Mouse (Mus musculus) layer of hippocampus, adult 2 months (tissue): ENCODE results near the gene Ankle1. TPM values are rescaled to one million over a fixed set of nuclear protein-coding genes. Genes with fewer than 3 reads are reported as not detected.

Experiments
- DNase-seq, 2 experiments: peaks; one replicate each; pipeline ENCODE4 v3.0.0; 2022; ENCODE audit warnings: low spot score in 2 of 2
- H3K27ac ChIP-seq: fragments of 200-600 bp; 2 replicates; pipeline ENCODE4 v1.8.1; 2022
- H3K4me3 ChIP-seq: fragments of 200-600 bp; 2 replicates; pipeline ENCODE4 v1.8.1; 2022; ENCODE audit warnings: mild to moderate bottlenecking
- CTCF ChIP-seq: fragments of 200-600 bp; conservative IDR thresholded peaks from 2 replicates; pipeline ENCODE4 v1.8.1; 2022; ENCODE audit warnings: antibody characterized with exemption, mild to moderate bottlenecking, moderate library complexity
- total RNA-seq, 2 experiments: library from RNA; stranded (reverse); gene quantifications; 2 replicates each; pipeline ENCODE4 v1.2.3; 2021

Gene Ankle1
- total RNA-seq, 2 experiments from 2014 or later, result 0.67 to 0.88 TPM

DNA sequence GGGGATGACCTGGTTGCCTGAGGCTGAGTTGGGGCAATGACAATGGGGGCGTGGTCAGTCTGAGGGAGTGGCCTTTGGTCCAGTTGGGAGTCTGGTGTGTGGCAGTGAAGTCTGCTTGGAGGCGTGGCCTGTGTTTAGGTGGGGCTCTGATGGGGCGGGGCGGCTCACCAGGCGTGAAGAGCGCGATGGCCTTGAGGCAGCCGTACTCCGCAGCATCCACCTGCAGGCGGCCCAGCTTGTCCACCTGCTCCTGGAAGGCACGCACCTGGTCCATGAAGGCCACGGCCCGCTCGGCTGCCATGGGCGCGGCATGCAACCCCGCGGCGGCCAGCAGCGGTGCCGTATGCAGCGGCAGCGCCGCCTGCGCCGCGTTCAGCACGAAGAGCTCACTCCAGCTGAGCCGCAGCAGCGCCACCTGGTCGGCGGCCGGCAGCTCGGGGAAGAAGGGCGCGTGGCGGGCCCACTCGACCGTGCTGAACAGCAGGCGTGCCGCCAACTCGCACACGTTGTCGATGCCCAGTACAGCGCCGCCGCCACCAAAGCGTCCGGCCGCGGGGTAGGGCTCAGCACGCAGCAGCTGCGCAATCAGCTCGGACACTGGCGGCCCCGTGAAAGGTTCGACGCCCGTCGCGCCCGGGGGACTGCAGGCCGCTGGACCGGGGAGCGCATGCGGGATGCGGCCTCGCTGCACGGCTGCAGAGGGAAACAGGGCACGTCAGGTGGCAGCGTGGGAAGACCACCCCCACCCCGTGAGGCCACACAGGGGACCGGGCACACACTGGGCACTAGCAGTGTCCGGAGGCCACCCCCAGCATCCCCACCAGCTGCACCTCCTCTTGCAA lies 30.0 kb upstream of the Ankle1 start:
- peak in 1 of 2 experiments; percentile 50 for DNase-seq
- Histone ChIP-seq H3K27ac (peak overlapping the region; percentile 77), H3K4me3 (peak overlapping the region; percentile 42)
- peak; percentile 28 for TF ChIP-seq CTCF

DNA sequence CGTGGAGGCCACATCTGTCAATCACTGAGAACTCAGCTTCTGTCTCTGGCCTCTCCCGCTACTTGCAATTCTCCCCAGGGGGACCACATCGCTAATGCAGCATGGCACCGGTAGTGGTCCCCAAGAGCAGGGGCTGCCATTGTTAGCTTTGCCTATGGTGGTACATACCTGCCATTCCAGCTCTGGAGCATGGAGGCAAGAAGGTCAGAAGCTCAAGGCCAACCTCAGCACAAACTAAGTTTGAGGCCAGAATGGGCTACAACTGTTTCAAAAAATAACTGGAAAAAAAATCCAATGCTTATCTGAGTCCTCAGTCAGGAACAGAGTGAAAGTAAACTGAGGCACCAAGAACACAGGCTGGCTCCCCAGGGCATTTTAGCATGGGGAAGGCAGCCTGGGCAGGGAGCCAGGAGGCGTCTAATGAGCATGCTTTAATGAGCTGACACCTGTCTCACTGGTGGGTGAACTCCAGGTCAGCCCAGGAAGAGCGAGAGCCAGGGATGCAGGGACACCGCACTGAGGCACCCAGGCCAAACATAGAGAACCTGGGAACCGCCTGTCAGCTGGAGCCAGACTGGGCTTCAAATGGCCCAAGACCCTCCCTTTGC lies 29.3 kb upstream of the Ankle1 start:
- TF ChIP-seq CTCF, result no peak
- Histone ChIP-seq H3K4me3 (no peak overlapping the region), H3K27ac (peak overlapping the region; percentile 77)
- no peak for DNase-seq

DNA sequence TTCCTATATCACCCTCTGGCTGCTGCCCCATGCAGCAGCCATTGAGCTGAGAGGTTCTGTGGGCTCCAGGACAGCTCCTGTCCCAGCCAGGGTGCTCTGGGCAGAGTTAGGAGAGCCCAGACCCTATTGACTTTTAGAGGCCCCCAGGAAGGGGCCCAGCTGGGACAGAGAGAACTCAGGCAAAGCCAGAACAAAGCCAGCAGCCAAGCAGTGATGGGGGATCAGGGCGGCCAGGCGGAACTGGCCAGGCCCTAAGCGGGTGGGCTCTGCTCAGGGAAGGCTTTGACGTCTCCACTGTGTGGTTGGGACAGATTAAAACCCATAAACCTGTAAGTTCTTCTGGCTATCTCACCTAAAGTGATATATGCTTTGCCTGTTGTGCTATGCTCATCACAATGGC lies 26.8 kb upstream of the Ankle1 start:
- no peak for TF ChIP-seq CTCF
- DNase-seq, result no peak
- Histone ChIP-seq H3K4me3 (no peak overlapping the region), H3K27ac (no peak overlapping the region)

DNA sequence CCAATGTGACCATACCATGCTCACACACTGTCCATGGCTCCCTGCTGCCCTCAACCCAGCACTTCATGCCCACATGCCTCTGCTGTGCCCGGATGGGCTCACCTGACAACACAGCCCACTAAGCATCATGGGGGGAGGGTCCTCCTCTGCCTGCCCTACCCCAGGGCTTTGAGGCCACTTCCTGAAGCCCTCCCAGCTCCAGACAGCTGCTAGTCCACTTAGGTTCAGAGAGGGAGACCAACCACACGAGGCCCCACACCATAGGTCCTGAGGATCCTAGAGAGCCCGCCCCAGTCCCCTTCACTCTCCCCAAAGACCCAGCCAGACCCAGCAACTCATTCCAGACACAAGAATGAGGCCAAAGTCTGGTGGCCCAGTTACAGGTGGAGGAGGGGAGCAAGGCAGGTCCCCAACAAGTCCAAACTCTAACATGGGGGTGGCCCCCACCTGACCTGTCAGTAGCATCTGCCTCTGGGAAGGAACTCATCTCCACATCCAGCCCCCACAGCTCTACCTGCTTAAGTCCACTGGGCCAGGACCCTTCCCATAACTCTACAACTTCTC lies 26.2 kb upstream of the Ankle1 start:
- no peak for TF ChIP-seq CTCF
- peak overlapping the region; percentile 91 for H3K4me3 ChIP-seq
- no peak for DNase-seq
- H3K27ac ChIP-seq, result peak overlapping the region; percentile 94; the same call in 1 of the 2 replicates

DNA sequence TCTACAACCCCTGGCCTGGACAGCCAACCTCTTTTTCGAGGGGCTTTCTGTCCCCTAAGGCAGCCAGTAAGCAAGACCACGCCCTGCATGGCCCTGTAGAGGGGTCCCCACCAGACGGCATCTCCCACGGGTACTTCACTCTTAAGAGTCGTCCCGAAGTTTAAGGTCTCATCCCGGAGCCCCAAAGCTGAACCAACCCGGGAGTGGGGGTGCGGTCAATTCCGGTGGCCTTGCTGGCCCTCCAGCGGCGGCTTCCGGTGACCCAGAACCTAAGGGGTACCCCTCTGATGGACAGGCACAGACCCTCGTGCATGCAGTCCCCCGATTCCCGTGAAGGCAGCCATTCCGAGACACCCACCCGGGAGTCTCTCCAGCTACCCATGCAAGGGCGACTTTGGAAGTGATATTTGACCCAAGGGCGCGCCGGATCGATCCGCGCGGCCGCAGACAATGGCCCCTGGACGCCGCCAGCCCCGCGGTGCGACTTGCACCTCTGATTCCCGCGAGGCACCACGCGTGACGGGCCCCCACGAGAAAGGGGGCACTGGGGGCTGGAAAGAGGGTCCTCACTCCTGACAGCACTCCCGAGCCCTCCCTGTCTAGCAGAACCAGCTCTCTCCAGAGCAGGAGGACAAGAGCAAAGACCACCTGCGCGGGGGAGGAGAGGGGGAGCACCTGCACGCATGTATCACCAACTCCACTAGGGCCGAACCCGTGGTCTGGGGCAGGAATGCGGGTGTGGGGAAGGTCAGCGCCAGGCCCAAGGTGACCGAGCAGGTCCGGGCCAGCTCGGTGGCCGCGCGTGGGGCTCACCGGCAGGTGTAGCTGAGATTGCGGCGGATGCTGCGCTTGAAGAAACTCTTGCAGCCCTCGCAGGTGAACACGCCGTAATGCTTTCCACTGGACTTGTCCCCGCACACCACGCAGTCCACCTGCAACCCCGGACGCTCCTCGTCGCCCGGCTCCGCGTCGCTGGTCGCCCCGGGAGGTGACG lies 25.3 kb upstream of the Ankle1 start:
- H3K27ac ChIP-seq, result peak overlapping the region; percentile 94
- TF ChIP-seq CTCF, result no peak
- DNase-seq, result no peak

DNA sequence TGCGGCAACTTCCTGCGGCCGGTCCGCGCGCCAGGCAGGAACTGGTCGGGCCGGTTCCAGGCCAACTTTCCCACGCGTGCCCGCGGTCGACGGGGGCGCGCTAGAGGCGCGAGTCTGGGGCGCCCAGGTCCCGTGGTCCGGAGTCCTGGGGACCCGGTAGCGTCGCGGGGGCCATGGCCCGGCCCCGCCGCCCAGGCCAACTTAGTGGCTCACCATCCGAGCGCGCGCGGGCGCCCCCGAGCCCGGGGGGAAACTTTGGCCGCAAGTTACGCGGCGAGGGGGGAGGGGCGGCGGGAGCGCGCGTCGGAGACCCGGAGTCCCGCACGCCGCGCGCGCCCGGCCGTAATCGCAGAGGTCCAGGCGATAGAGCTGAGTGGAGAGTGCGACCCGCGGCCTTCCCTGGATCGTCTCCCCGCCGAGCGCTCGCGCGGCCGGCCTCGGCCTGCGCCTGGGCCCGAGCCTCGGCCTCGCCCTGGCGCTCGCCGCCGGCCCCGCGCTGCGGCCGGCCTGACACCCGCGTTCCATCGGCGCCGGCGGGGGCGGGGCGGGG lies 24.3 kb upstream of the Ankle1 start, which contains the start of gene Nr2f6:
Gene Nr2f6, minus strand, starts transcription at position 540 of the 550 bp plus-strand sequence.
- H3K4me3 ChIP-seq, result peak within 1 kb of the TSS; percentile 91
- no peak for DNase-seq
- TF ChIP-seq CTCF, result no peak
- H3K27ac ChIP-seq, result peak within 1 kb of the TSS; percentile 94

More for the DNA sequence above, 25.3 kb upstream of the Ankle1 start:
- H3K4me3 ChIP-seq, result peak overlapping the region; percentile 91

DNA sequence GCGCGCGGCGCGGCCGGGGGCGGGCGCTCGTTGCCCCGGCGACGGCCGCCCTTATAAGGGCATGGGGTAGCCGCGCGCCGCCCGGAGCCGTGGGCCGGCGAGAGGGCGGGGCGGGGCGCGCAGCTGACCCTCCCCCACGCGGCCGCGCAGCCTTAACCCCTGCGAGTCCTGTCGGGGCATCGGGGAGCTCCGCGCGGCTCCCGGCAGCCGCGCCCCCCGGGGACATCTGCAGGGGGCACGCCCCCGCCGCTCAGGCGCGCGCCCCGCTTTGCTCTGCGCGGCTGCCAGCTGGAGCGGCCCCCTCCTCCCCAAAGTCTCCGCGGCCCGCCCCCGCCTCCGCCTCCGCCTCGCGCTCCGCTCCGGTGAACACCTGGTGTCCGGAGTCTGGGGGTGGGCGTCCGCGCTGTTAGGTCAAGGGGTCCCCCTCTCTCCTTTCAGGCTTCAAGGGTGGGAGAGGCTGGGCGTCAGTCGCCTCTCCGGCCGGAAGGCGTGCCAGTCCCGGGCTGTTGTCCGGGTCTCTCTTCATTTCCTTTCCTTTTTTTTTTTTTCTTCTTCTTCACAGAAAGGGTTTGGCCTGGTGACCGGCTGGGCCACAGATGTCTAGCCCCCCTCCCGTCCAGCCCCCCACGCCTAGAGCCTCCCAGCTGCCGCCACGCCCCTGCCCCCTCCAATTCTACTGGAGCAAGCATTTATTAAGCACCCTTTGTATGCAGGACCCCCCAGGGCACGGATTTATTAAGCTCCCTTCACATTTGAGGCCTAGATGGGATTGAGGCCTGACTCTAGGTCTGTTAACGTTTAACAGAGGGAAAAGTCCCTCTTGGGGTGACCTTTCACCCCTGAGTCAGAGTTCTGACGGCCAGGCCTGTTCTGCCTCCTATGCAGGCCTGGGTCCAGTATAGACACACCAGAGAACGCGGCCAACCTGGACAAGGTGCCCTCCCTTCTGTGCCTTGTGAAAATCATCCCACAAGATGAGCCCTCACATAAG lies 23.5 kb upstream of the Ankle1 start:
- peak overlapping the region; percentile 94 for H3K27ac ChIP-seq
- peak overlapping the region; percentile 57 for H3K4me3 ChIP-seq
- no peak for TF ChIP-seq CTCF
- peak; percentile 69 to 75 for DNase-seq

DNA sequence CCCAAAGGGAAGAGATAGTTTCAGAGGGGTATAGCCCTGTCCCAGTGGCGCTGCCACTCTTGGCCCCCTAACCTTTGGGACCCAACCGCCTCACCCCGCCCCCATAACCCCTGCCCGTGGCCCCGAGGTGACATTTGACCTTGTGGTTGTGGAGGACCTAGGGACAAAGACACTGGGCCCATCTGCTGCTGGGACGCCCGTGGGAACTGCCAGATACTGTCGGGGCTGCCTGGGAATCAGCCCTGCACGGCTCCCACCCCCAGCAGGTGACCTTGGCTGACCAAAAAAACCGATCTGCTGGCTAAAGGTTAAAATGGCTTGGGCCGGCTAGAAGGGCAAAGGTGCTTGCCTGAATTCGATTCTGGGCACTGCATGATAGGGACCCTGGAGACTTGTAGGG lies 22.4 kb upstream of the Ankle1 start:
- H3K4me3 ChIP-seq, result no peak overlapping the region
- DNase-seq, result no peak
- 0 out of 2 replicates have a peak overlapping the region, but pooled peaks have one; percentile 28 for H3K27ac ChIP-seq
- no peak for TF ChIP-seq CTCF

DNA sequence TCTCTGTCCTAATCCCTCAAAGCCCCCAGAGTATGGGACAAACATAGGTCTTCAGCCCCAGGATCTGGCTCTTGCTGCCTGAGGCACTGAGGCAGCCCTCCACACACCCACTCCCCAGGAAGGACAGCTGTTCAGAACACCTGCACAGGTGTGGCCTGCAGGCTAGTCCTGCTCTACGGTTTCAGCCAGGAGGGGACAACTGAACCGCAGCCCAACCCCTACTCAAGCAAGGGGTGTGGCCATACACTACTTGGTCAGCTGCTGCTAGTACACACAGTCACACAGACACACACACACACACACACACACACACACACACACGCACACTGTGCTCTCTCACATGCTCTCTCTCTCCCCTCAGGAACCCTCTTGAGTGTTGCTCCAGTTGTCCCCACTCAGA lies 21.9 kb upstream of the Ankle1 start:
- no peak for TF ChIP-seq CTCF
- DNase-seq, result no peak
- H3K27ac ChIP-seq, result no peak overlapping the region
- H3K4me3 ChIP-seq, result no peak overlapping the region

DNA sequence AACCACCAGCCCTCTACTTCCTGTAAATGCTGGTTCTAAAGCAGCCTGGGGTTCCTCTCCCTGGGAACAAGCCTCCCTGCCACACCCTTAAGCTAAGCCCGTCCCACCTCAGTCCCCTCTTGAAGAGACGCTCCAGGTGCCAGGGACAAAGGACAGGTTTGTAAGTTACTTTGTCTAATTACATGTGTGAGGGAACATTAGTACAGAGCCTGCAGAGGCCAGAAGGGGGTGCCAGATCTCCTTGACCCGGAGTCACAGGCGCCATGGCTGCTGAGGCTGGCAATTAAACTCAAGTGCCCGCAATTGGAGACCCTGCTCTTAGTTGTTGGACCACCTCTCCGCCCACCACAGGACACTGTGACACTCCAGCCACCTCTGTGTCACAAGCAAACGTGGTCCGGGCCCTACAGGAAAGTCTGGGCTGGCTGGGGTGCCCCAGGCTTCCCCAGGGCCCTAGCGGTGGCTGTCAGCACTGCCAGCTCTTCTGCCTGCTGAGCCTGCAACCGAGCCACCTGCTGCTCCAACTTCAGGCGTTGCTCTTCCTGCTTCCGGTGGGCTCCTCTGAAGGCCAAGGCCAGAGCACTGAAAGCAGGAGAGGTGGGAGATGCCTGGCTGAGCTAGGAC lies 20.5 kb upstream of the Ankle1 start:
- TF ChIP-seq CTCF, result peak; percentile 45
- Histone ChIP-seq H3K4me3 (no peak overlapping the region), H3K27ac (no peak overlapping the region)
- DNase-seq, result no peak
